Mouse (Mus musculus): ENCODE results near the gene Gpr21. TPM values are rescaled to one million over a fixed set of nuclear protein-coding genes. Genes with fewer than 3 reads are reported as not detected.

Gene Gpr21
- polyA plus RNA-seq, 1 experiment from 2014 or later: 0.67 TPM

DNA sequence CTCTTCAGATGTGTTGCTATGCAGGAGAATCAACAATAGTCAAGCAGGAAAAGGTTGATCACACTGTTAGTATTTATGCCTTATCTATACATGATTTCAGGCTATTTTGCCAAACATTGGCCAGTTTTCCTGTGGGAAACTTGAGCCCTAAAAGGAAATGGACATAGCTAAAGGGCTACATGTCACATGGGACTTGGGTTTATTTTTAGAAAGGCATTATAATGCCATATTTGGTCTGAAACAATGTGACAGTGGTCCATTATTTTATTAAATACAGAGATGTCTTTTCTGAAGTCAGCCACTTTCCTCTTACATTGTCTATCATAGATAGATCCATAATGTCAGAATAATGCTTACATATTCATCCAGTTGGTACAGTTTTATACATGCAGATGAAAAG, 11.5 kb downstream of the Gpr21 start:
- H3K4me3 ChIP-seq (replicated peaks; ENCODE audit: low read depth, low read length): no peak overlapping the region
- no peak for ATAC-seq (replicated peaks; ENCODE audit: low FRiP score, low read depth)
- H3K27me3 ChIP-seq (ENCODE audit: insufficient read depth, low read length): no peaks in the 10 kb centered on the region
- no peak overlapping the region for H3K9ac ChIP-seq (ENCODE audit: low read depth, low read length)
- no peak overlapping the region for H3K4me2 ChIP-seq (ENCODE audit: low read length)
- no peaks in the 10 kb centered on the region for H3K4me1 ChIP-seq (replicated peaks; ENCODE audit: insufficient read depth, low read length)
- H3K36me3 ChIP-seq (ENCODE audit: insufficient read depth, low read length): no peaks in the 10 kb centered on the region
- peak; percentile 13 for DNase-seq (ENCODE audit: low spot score)
- TF ChIP-seq CTCF (IDR thresholded peaks at IDR 0.05; ENCODE audit: low read depth): no peak
- H3K9me3 ChIP-seq (replicated peaks; ENCODE audit: low read length): no peaks in the 10 kb centered on the region
- H3K27ac ChIP-seq: no peak overlapping the region

GRCm38 (mm10) chr2:37529397-37529796, 13.3 kb downstream of the Gpr21 start:
- DNase-seq (ENCODE audit: low spot score) (no peak), ATAC-seq (replicated peaks; ENCODE audit: low FRiP score, low read depth) (no peak)
- Histone ChIP-seq H3K4me1 (replicated peaks; ENCODE audit: insufficient read depth, low read length) (no peaks in the 10 kb centered on the region), H3K27me3 (ENCODE audit: insufficient read depth, low read length) (no peaks in the 10 kb centered on the region), H3K4me3 (replicated peaks; ENCODE audit: low read depth, low read length) (no peak overlapping the region), H3K9ac (ENCODE audit: low read depth, low read length) (no peak overlapping the region), H3K36me3 (ENCODE audit: insufficient read depth, low read length) (0 out of 2 replicates have a peak, but pooled peaks cover 4% of the 10 kb centered on the region), H3K27ac (no peak overlapping the region), H3K9me3 (replicated peaks; ENCODE audit: low read length) (no peaks in the 10 kb centered on the region), H3K4me2 (ENCODE audit: low read length) (no peak overlapping the region)
- TF ChIP-seq CTCF (IDR thresholded peaks at IDR 0.05; ENCODE audit: low read depth): no peak
- WGBS: 91% methylated on average over 2 of the region's 2 CpGs

DNA sequence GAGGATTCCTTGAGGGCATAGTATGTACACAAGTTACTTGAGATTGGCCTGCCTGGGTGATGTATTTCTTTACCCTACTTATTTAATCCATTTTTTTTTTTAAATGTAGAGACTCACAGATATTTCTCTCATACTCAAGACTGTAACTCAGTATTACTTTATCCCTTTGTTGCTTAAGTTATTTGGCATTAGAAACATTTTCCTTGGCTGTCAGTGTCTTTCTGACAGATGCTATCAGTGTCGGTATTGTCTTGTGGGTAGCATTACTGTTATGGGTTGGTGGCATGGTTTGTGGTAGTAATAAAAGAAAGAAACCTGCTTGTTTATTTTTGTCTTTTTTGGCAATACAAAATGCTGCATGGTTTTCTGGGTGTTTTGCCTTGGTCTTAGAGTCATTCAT, 14.6 kb downstream of the Gpr21 start:
- Histone ChIP-seq H3K27ac (no peak overlapping the region), H3K27me3 (ENCODE audit: insufficient read depth, low read length) (no peaks in the 10 kb centered on the region), H3K4me2 (ENCODE audit: low read length) (no peak overlapping the region), H3K36me3 (ENCODE audit: insufficient read depth, low read length) (0 out of 2 replicates have a peak, but pooled peaks cover 11% of the 10 kb centered on the region), H3K4me3 (replicated peaks; ENCODE audit: low read depth, low read length) (no peak overlapping the region), H3K9me3 (replicated peaks; ENCODE audit: low read length) (no peaks in the 10 kb centered on the region), H3K9ac (ENCODE audit: low read depth, low read length) (no peak overlapping the region), H3K4me1 (replicated peaks; ENCODE audit: insufficient read depth, low read length) (no peaks in the 10 kb centered on the region)
- no peak for TF ChIP-seq CTCF (IDR thresholded peaks at IDR 0.05; ENCODE audit: low read depth)
- 90% methylated on average over 1 of the region's 1 CpGs for WGBS
- ATAC-seq (replicated peaks; ENCODE audit: low FRiP score, low read depth) (no peak), DNase-seq (ENCODE audit: low spot score) (no peak)

DNA sequence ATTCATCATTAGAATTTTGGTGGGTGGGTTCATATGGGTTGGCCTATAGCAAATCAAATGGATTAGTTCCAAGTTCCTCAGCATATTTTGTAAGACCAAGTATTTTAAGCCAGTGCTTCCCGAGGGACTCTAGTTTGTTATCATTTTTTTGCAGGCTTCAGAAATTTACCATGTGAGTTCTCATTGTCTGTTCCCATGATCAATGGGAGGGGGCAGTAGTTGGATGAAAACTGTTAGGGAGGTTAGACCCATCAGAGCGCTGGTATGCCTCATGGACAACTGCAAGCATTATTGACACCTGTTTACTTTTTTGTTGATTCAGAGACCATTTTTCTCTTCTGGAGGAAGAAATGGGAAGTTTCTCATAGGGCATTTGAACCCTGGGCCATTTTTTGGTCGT, 15.5 kb downstream of the Gpr21 start:
- ATAC-seq (replicated peaks; ENCODE audit: low FRiP score, low read depth): no peak
- no peaks in the 10 kb centered on the region for H3K9me3 ChIP-seq (replicated peaks; ENCODE audit: low read length)
- WGBS: 81% methylated on average over 3 of the region's 3 CpGs
- no peak overlapping the region for H3K4me3 ChIP-seq (replicated peaks; ENCODE audit: low read depth, low read length)
- 0 out of 2 replicates have a peak, but pooled peaks cover 11% of the 10 kb centered on the region for H3K36me3 ChIP-seq (ENCODE audit: insufficient read depth, low read length)
- no peak for DNase-seq (ENCODE audit: low spot score)
- H3K27ac ChIP-seq: no peak overlapping the region
- no peak for TF ChIP-seq CTCF (IDR thresholded peaks at IDR 0.05; ENCODE audit: low read depth)
- no peak overlapping the region for H3K9ac ChIP-seq (ENCODE audit: low read depth, low read length)
- no peak overlapping the region for H3K4me2 ChIP-seq (ENCODE audit: low read length)
- H3K4me1 ChIP-seq (replicated peaks; ENCODE audit: insufficient read depth, low read length): no peaks in the 10 kb centered on the region
- H3K27me3 ChIP-seq (ENCODE audit: insufficient read depth, low read length): no peaks in the 10 kb centered on the region

DNA sequence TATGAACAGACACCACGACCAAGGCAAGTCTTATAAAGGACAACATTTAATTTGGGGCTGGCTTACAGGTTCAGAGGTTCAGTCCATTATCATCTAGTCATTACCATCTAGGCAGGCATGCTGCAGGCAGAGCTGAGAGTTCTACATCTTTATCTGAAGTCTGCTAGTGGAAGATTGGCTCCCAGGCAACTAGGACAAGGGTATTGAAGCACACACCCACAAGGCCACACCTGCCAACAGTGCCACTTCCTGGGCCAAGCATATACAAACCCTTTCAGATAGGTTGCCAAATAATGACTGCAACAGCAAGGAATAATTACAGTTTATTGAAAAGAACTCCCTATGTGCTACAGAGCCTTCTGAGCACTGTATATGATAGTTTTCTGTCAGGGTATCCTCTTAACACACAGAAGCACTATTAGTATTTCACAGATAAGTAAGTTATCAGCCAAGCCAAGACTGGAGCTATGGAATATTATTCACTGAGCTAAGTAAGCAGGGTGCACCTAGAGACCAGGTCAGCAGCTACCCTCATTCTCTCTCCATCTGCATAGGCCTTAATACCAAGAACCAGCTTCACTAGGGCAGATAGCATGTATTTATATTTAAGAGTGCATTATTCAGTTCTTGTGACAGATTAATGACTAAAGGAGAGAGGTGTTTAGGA, 33.3 kb downstream of the Gpr21 start:
- no peak for ATAC-seq (replicated peaks; ENCODE audit: low FRiP score, low read depth)
- Histone ChIP-seq H3K4me1 (replicated peaks; ENCODE audit: insufficient read depth, low read length) (no peaks in the 10 kb centered on the region), H3K4me2 (ENCODE audit: low read length) (no peak overlapping the region), H3K4me3 (replicated peaks; ENCODE audit: low read depth, low read length) (no peak overlapping the region), H3K27me3 (ENCODE audit: insufficient read depth, low read length) (no peaks in the 10 kb centered on the region), H3K36me3 (ENCODE audit: insufficient read depth, low read length) (peaks cover 37% of the 10 kb centered on the region; the same call in 1 of the 2 replicates), H3K9ac (ENCODE audit: low read depth, low read length) (no peak overlapping the region), H3K27ac (no peak overlapping the region), H3K9me3 (replicated peaks; ENCODE audit: low read length) (no peaks in the 10 kb centered on the region)
- 84% methylated on average over 1 of the region's 1 CpGs for WGBS
- DNase-seq (ENCODE audit: low spot score): no peak
- no peak for TF ChIP-seq CTCF (IDR thresholded peaks at IDR 0.05; ENCODE audit: low read depth)

DNA sequence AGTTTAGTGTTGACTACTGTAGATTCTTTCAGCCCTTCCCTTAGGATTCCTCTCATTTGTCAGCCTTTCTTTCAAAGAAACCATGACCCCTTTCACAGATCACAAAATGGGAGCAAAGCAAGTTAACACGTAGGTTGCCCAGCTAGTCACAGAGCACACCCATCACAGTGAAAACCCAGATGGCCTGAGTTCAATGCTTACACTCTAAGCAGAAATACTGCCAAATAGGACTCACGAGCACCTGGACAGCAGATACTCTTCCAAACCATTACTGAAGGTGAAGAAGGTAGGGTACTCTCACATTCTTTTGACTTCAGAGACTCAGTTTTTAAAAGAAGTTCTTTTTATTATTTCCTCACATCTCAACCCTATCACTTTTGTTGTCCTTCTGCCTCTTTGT, 40.2 kb downstream of the Gpr21 start:
- DNase-seq (ENCODE audit: low spot score): no peak
- no peaks in the 10 kb centered on the region for H3K4me1 ChIP-seq (replicated peaks; ENCODE audit: insufficient read depth, low read length)
- ATAC-seq (replicated peaks; ENCODE audit: low FRiP score, low read depth): no peak
- H3K4me2 ChIP-seq (ENCODE audit: low read length): no peak overlapping the region
- no peak overlapping the region for H3K9ac ChIP-seq (ENCODE audit: low read depth, low read length)
- no peak overlapping the region for H3K4me3 ChIP-seq (replicated peaks; ENCODE audit: low read depth, low read length)
- WGBS: 53% methylated on average over 2 of the region's 2 CpGs
- H3K36me3 ChIP-seq (ENCODE audit: insufficient read depth, low read length): peaks cover 66% of the 10 kb centered on the region
- H3K9me3 ChIP-seq (replicated peaks; ENCODE audit: low read length): no peaks in the 10 kb centered on the region
- no peak overlapping the region for H3K27ac ChIP-seq
- no peak for TF ChIP-seq CTCF (IDR thresholded peaks at IDR 0.05; ENCODE audit: low read depth)
- H3K27me3 ChIP-seq (ENCODE audit: insufficient read depth, low read length): no peaks in the 10 kb centered on the region

DNA sequence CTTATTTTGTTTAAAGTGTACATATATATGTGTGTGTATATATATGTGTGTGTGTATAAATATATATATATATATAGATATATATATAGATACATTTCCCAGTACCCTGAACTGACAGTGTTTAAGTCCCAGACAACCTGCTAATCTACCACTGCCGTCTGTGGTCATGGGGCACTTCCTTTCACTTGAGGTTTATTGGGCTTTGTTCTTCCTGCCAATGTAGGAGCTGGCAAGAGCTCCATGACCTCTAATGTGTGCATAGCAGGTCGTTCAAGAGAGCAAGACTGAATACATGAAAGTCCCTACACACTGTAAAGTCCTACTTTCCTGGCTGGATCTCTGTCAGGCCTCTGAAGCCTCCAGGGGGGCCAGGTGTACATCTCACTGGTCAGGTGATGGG, 49.4 kb downstream of the Gpr21 start:
- H3K36me3 ChIP-seq (ENCODE audit: insufficient read depth, low read length): peaks cover 50% of the 10 kb centered on the region
- no peaks in the 10 kb centered on the region for H3K4me1 ChIP-seq (replicated peaks; ENCODE audit: insufficient read depth, low read length)
- H3K27me3 ChIP-seq (ENCODE audit: insufficient read depth, low read length): no peaks in the 10 kb centered on the region
- no peak overlapping the region for H3K27ac ChIP-seq
- H3K9me3 ChIP-seq (replicated peaks; ENCODE audit: low read length): no peaks in the 10 kb centered on the region
- H3K4me3 ChIP-seq (replicated peaks; ENCODE audit: low read depth, low read length): no peak overlapping the region
- WGBS: 54% methylated on average over 2 of the region's 2 CpGs
- H3K4me2 ChIP-seq (ENCODE audit: low read length): no peak overlapping the region
- no peak overlapping the region for H3K9ac ChIP-seq (ENCODE audit: low read depth, low read length)
- DNase-seq (ENCODE audit: low spot score) (no peak), ATAC-seq (replicated peaks; ENCODE audit: low FRiP score, low read depth) (no peak)
- no peak for TF ChIP-seq CTCF (IDR thresholded peaks at IDR 0.05; ENCODE audit: low read depth)
